Mouse (Mus musculus) brain, embryonic 14.5 days (tissue): ENCODE data around the gene Pklr.

Source experiments
- CTCF ChIP-seq: fragments of 200-500 bp; IDR thresholded peaks from 2 replicates; pipeline ENCODE4 v1.5.1; 2012; ENCODE audit warnings: inconsistent platforms, mild to moderate bottlenecking, moderate library complexity, borderline replicate concordance; ENCODE audit not compliant: insufficient read depth, insufficient read length; ENCODE audit errors: extremely low read depth
- POLR2A ChIP-seq: fragments of 200-500 bp; IDR thresholded peaks from 2 replicates; pipeline ENCODE4 v1.6.1; 2012; ENCODE audit warnings: mild to moderate bottlenecking, inconsistent platforms, borderline replicate concordance; ENCODE audit not compliant: poor library complexity, insufficient read depth, insufficient read length, severe bottlenecking; ENCODE audit errors: extremely low read depth

DNA sequence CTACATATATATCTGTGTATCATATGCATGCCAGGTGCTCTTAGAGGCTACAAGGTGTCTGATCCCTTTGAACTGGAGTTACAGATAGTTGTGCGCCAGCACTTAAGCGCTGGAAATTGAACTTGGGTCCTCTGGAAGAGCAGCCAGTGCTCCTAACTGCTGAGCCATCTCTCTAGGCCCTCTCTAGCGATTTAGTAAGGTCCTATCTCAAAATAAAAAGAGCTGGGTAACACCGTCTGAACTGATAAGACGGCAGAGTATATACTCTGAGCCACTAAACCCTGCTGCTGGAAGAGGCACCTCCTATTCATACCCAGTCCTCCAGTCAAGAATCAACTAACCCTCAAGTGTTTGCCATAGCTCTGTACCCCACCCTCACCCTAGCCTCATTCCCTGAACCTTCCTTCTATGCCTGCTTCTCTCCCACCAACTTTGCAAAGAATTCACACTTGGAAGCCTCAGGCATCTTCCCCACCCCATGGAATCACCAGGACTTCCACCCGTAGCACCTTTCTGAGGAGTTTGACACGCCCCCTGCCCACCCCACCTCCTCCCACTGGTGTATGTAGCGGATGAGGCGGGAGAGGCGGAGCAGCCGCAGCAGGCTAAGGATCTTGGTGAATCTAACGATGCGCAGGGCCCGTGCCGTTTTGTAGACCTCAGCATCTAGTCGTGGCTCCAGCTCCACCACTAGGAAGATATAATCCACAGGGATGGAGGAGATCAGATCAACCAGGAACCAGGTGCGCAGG lies 16.3 kb downstream of the Pklr start:
- no peak for TF ChIP-seq CTCF
- no peak for TF ChIP-seq POLR2A
